Mouse (Mus musculus) ES-Bruce4 (cell line): ENCODE results near the gene Kdm8. TPM values are rescaled to one million over a fixed set of nuclear protein-coding genes. Genes with fewer than 3 reads are reported as not detected.
A peak's percentile ranks its signal among the peaks of the same experiment; 100 is the strongest.

Experiments
- H3K27ac ChIP-seq: 2 replicates; pipeline ENCODE4 v1.5.1; 2012; ENCODE audit warnings: low read length, inconsistent platforms; ENCODE audit not compliant: insufficient read depth
- H3K27me3 ChIP-seq: 2 replicates; pipeline ENCODE4 v1.6.1; 2012; ENCODE audit warnings: mild to moderate bottlenecking, low read length, inconsistent platforms; ENCODE audit not compliant: control insufficient read depth, poor library complexity, insufficient read depth, severe bottlenecking
- H3K36me3 ChIP-seq: 2 replicates; pipeline ENCODE4 v1.6.1; 2012; ENCODE audit warnings: inconsistent platforms, mild to moderate bottlenecking, low read length, moderate library complexity; ENCODE audit not compliant: control insufficient read depth, poor library complexity, insufficient read depth, severe bottlenecking
- H3K4me1 ChIP-seq: one replicate; pipeline ENCODE4 v1.8.1; 2011; ENCODE audit warnings: low read length; ENCODE audit not compliant: control insufficient read depth, insufficient read depth
- H3K4me3 ChIP-seq: 2 replicates; pipeline ENCODE4 v1.5.1; 2011; ENCODE audit warnings: low read depth, mild to moderate bottlenecking, low read length
- H3K9ac ChIP-seq: 2 replicates; pipeline ENCODE4 v1.6.1; 2012; ENCODE audit warnings: low read depth, mild to moderate bottlenecking, inconsistent platforms; ENCODE audit not compliant: poor library complexity, severe bottlenecking
- H3K9me3 ChIP-seq: replicated peaks from 2 replicates; pipeline ENCODE4 v1.6.1; 2012; ENCODE audit warnings: mild to moderate bottlenecking, low read length, inconsistent platforms; ENCODE audit not compliant: control insufficient read depth, poor library complexity, insufficient read depth, severe bottlenecking
- CTCF ChIP-seq: IDR thresholded peaks from one replicate; pipeline ENCODE4 v1.8.1; 2011; ENCODE audit warnings: low read depth, low read length
- EP300 ChIP-seq: IDR thresholded peaks from 2 replicates; pipeline ENCODE4 v1.6.1; 2011; ENCODE audit warnings: low read depth, low read length; ENCODE audit not compliant: insufficient read depth
- POLR2A ChIP-seq: IDR thresholded peaks from one replicate; pipeline ENCODE4 v1.8.1; 2011; ENCODE audit warnings: low read length; ENCODE audit not compliant: insufficient read depth
- polyA plus RNA-seq: library from polyadenylated mRNA; stranded (reverse); fragments of >200 nt; gene quantifications from 2 replicates; pipeline ENCODE4 v1.2.4, GENCODE M21; 2011; ENCODE audit warnings: low read depth; ENCODE audit not compliant: missing spikeins, insufficient read depth, insufficient read length

Gene Kdm8
- polyA plus RNA-seq, 1 experiment = 4.4 TPM

- Histone ChIP-seq H3K27ac (no peak overlapping the region), H3K9ac (no peak overlapping the region), H3K36me3 (no peaks in the 10 kb centered on the region), H3K27me3 (no peaks in the 10 kb centered on the region), H3K4me1 (no peaks in the 10 kb centered on the region), H3K9me3 (no peaks in the 10 kb centered on the region), H3K4me3 (no peak overlapping the region)
- TF ChIP-seq POLR2A (no peak), CTCF (peak; percentile 80)
These were observed 27.7 kb downstream of the Kdm8 start for GRCm38 (mm10) chr7:125471991-125472741.

GRCm38 (mm10) chr7:125474535-125474934, 30.1 kb downstream of the Kdm8 start:
- Histone ChIP-seq H3K4me1 (no peaks in the 10 kb centered on the region), H3K27me3 (no peaks in the 10 kb centered on the region), H3K36me3 (no peaks in the 10 kb centered on the region), H3K4me3 (no peak overlapping the region), H3K9ac (no peak overlapping the region), H3K9me3 (no peaks in the 10 kb centered on the region), H3K27ac (no peak overlapping the region)
- no peak for TF ChIP-seq CTCF
- no peak for TF ChIP-seq POLR2A
- TF ChIP-seq EP300 = no peak

- no peak overlapping the region for H3K9ac ChIP-seq
- no peaks in the 10 kb centered on the region for H3K36me3 ChIP-seq
- no peak for TF ChIP-seq EP300
- TF ChIP-seq POLR2A = no peak
- no peak for TF ChIP-seq CTCF
- no peaks in the 10 kb centered on the region for H3K9me3 ChIP-seq
- no peak overlapping the region for H3K27ac ChIP-seq
- no peaks in the 10 kb centered on the region for H3K27me3 ChIP-seq
- H3K4me1 ChIP-seq = no peaks in the 10 kb centered on the region
- no peak overlapping the region for H3K4me3 ChIP-seq
These were observed 31.2 kb downstream of the Kdm8 start for GRCm38 (mm10) chr7:125475601-125476251.

- Histone ChIP-seq H3K27ac (no peak overlapping the region), H3K36me3 (no peaks in the 10 kb centered on the region), H3K4me1 (no peaks in the 10 kb centered on the region), H3K9ac (no peak overlapping the region), H3K27me3 (no peaks in the 10 kb centered on the region), H3K4me3 (no peak overlapping the region), H3K9me3 (no peaks in the 10 kb centered on the region)
- TF ChIP-seq POLR2A = no peak
- TF ChIP-seq EP300 = no peak
- no peak for TF ChIP-seq CTCF
These were observed 34.0 kb downstream of the Kdm8 start for GRCm38 (mm10) chr7:125478391-125478984.

- no peak overlapping the region for H3K9ac ChIP-seq
- H3K4me3 ChIP-seq = no peak overlapping the region
- no peaks in the 10 kb centered on the region for H3K36me3 ChIP-seq
- TF ChIP-seq POLR2A = no peak
- no peak for TF ChIP-seq EP300
- no peak for TF ChIP-seq CTCF
- no peaks in the 10 kb centered on the region for H3K4me1 ChIP-seq
- H3K27ac ChIP-seq = no peak overlapping the region
- no peaks in the 10 kb centered on the region for H3K9me3 ChIP-seq
- H3K27me3 ChIP-seq = no peaks in the 10 kb centered on the region
These were observed 36.0 kb downstream of the Kdm8 start for GRCm38 (mm10) chr7:125480518-125480917.

- Histone ChIP-seq H3K4me1 (no peaks in the 10 kb centered on the region), H3K9me3 (no peaks in the 10 kb centered on the region), H3K4me3 (no peak overlapping the region), H3K27ac (no peak overlapping the region), H3K9ac (no peak overlapping the region), H3K36me3 (no peaks in the 10 kb centered on the region), H3K27me3 (no peaks in the 10 kb centered on the region)
- no peak for TF ChIP-seq CTCF
- TF ChIP-seq POLR2A = no peak
- TF ChIP-seq EP300 = no peak
These were observed 37.9 kb downstream of the Kdm8 start for GRCm38 (mm10) chr7:125482339-125482738.
